Mouse (Mus musculus): ENCODE results near the gene Zfp626. TPM values are rescaled to one million over a fixed set of nuclear protein-coding genes. Genes with fewer than 3 reads are reported as not detected.
A peak's percentile ranks its signal among the peaks of the same experiment; 100 is the strongest.
"Not testable (repeated sequence)": the region's sequence is repeated elsewhere in the genome, so short reads cannot be mapped to it uniquely, and the experiment has no call there.

The Zfp626 gene
- polyA plus RNA-seq, 1 experiment from 2014 or later = 2.0 TPM

DNA sequence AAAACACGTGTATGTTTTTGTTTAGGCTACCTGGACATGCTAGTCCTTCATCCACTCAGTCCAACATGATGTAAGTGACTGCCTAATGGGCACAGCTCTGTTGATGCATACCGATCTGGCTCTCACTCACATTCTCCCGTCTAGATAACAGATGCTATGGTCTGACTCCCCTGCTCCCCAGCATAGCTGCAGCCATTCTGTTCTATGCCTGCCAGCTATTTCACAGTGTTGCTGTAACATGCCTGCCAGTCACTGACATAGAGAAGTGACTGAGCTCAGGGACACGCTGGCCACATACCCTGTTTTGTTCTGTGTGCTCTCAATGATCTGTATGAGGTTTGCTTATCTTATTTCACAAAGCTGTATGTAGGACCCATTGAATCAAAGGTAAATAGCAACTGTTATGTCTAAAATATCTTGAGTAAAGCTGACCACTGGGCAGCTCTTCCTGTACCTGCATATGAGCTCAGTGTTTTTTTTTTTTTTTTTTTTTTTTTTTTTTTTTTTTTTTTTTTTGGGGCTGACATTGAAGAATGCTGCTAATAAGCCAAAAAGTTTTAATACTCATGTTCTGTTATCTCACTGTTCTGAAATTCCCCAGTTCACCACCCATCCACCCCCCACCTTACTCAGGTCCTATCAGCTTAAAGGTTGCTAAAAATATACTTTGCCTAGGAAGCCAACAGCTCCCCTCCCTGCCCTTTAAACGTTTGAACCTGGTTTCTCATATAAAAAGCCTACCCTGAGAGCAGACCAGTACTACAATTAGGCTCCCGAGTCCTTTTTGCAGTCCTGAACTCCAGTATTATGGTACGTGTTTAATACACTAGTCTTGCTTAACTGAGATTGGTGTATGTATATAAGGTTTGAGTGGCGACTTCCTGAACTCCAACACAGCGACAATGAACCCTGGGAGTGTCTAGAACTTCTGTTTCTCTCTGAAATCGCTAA is 52.6 kb downstream of the Zfp626 start:
- Histone ChIP-seq H3K4me2 (replicated peaks; ENCODE audit: low read depth, low read length) (peak overlapping the region; percentile 71), H3K27me3 (replicated peaks; ENCODE audit: insufficient read depth, low read length) (no peaks in the 10 kb centered on the region), H3K4me3 (ENCODE audit: low read depth, low read length) (peak overlapping the region; percentile 59), H3K27ac (ENCODE audit: low read length) (peak overlapping the region; percentile 90), H3K9me3 (ENCODE audit: low read length) (no peaks in the 10 kb centered on the region), H3K4me1 (ENCODE audit: insufficient read depth, low read depth, low read length) (peaks cover 4% of the 10 kb centered on the region), H3K9ac (replicated peaks; ENCODE audit: low read depth) (peak overlapping the region; percentile 65), H3K36me3 (ENCODE audit: insufficient read depth, low read length) (peaks cover 3% of the 10 kb centered on the region; the same call in 1 of the 2 replicates)
- DNase-seq (ENCODE audit: low spot score) (peak; percentile 51), ATAC-seq (peak; percentile 18)
- WGBS = 16% methylated on average over 10 of the region's 10 CpGs
- TF ChIP-seq CTCF (IDR thresholded peaks at IDR 0.05) = no peak
- TF ChIP-seq EP300 (IDR thresholded peaks at IDR 0.05) = no peak

DNA sequence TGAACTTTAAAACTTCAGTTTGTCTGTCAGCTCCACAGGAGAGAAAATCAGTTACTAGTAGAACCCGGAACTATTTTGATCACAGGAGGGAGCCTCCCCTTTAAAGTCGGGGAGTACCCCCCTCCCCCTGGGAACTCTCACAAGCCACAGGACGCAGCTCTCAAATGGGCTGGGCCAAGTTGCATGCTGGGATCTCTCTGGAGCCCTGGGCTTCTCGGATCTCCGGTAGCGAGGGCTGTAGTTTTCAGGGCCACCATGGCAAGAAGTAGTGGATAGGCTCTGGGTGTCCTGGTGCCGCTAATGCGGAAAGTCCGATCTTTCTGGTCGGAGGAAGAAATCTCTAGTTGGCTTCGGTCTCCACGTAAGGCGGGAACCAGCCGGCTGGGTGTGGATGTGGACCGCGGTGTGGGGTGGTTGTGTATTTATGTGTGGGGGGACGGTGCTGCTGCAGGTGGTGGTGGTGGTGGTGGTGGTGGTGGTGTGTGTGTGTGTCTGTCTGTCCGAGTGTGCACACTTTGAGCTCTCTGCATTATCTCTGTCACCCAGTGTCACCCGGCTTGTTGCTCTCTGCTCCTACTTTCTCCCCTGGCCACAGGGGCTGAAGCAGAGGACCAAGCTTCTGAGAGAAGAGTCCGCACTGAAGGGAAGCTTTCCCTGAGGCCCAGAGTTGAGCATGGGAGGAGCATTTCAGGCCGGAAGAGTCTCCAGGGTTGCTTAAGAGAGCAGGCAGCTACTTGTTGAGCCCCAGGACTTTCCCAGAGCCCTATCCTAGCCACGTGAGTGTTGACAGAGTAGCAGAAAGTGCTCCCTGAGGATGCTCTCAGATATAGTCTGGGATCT is 53.6 kb downstream of the Zfp626 start:
- DNase-seq (ENCODE audit: low spot score) (peak; percentile 93), ATAC-seq (peak; percentile 96)
- H3K27me3 ChIP-seq (replicated peaks; ENCODE audit: insufficient read depth, low read length) = no peaks in the 10 kb centered on the region
- H3K27ac ChIP-seq (ENCODE audit: low read length) = peak overlapping the region; percentile 90
- H3K4me1 ChIP-seq (ENCODE audit: insufficient read depth, low read depth, low read length) = peaks cover 4% of the 10 kb centered on the region
- H3K36me3 ChIP-seq (ENCODE audit: insufficient read depth, low read length) = peaks cover 3% of the 10 kb centered on the region; the same call in 1 of the 2 replicates
- no peaks in the 10 kb centered on the region for H3K9me3 ChIP-seq (ENCODE audit: low read length)
- TF ChIP-seq CTCF (IDR thresholded peaks at IDR 0.05) (no peak), EP300 (IDR thresholded peaks at IDR 0.05) (no peak)
- H3K9ac ChIP-seq (replicated peaks; ENCODE audit: low read depth) = peak overlapping the region; percentile 65
- H3K4me3 ChIP-seq (ENCODE audit: low read depth, low read length) = peak overlapping the region; percentile 59
- H3K4me2 ChIP-seq (replicated peaks; ENCODE audit: low read depth, low read length) = peak overlapping the region; percentile 71
- WGBS = 0% methylated on average over 21 of the region's 22 CpGs

DNA sequence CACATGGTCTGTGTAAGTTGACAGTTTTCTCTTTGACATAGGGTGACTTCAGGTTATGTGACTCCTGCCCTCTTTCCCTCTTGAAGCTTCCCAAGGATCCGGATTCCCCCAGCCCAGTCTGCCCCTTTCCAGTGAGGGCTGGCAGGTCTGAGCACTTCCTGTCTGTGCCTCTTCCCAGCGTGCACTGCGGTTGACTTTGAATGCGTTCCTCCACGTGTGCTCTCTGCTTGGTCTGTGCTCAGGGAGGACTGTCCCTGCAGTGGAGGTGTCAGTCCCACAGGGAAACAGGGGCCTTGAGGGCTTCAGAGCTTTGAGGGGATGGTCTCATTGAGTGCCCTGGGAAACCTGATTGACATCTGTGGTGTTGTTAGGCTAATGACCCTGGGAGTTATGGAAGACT is 55.6 kb downstream of the Zfp626 start:
- 58% methylated on average over 5 of the region's 5 CpGs for WGBS
- DNase-seq (ENCODE audit: low spot score); H3K4me2 ChIP-seq (replicated peaks; ENCODE audit: low read depth, low read length); H3K4me1 ChIP-seq (ENCODE audit: insufficient read depth, low read depth, low read length); H3K27me3 ChIP-seq (replicated peaks; ENCODE audit: insufficient read depth, low read length); H3K4me3 ChIP-seq (ENCODE audit: low read depth, low read length); H3K27ac ChIP-seq (ENCODE audit: low read length); H3K9me3 ChIP-seq (ENCODE audit: low read length); ATAC-seq; H3K9ac ChIP-seq (replicated peaks; ENCODE audit: low read depth): not testable (repeated sequence)
- H3K36me3 ChIP-seq (ENCODE audit: insufficient read depth, low read length) = peaks cover 15% of the 10 kb centered on the region

Other genes with a start within 250 kb of the Zfp626 start
- 64.1 and 72.9 TPM in 2 replicates for gene Akt2, start 215.6 kb upstream of the Zfp626 start, polyA plus RNA-seq (2015; fragmentation: Nextera tagmentation; extraction: Ambion mirVana)
- gene Ttc9b, start 153.3 kb upstream of the Zfp626 start, polyA plus RNA-seq (2015; fragmentation: Nextera tagmentation; extraction: Ambion mirVana) = 0.12 TPM in 1 of 2 replicates, not detected in the other
- 4.9 TPM in 2 replicates for gene Map3k10, start 132.6 kb upstream of the Zfp626 start, polyA plus RNA-seq (2015; fragmentation: Nextera tagmentation; extraction: Ambion mirVana)
- gene Zfp607b, start 117.9 kb upstream of the Zfp626 start, polyA plus RNA-seq (2015; fragmentation: Nextera tagmentation; extraction: Ambion mirVana) = 2.2 and 2.8 TPM in 2 replicates
- 12.6 and 13.6 TPM in 2 replicates for gene Zfp60, start 75.8 kb upstream of the Zfp626 start, polyA plus RNA-seq (2015; fragmentation: Nextera tagmentation; extraction: Ambion mirVana)
- gene Zfp59, start 31.4 kb downstream of the Zfp626 start, polyA plus RNA-seq (2015; fragmentation: Nextera tagmentation; extraction: Ambion mirVana) = 3.8 and 4.5 TPM in 2 replicates
- gene Zfp607a, start 50.3 kb downstream of the Zfp626 start, polyA plus RNA-seq (2015; fragmentation: Nextera tagmentation; extraction: Ambion mirVana) = 2.4 and 2.5 TPM in 2 replicates
- gene Zfp974, start 122.3 kb downstream of the Zfp626 start, polyA plus RNA-seq (2015; fragmentation: Nextera tagmentation; extraction: Ambion mirVana) = 5.2 and 5.5 TPM in 2 replicates
- gene Zfp780b, start 172.0 kb downstream of the Zfp626 start, polyA plus RNA-seq (2015; fragmentation: Nextera tagmentation; extraction: Ambion mirVana) = 8.5 and 10.2 TPM in 2 replicates
- 1.0 TPM in 2 replicates for gene Zfp850, start 206.9 kb downstream of the Zfp626 start, polyA plus RNA-seq (2015; fragmentation: Nextera tagmentation; extraction: Ambion mirVana)
- gene Psmc4, start 242.9 kb downstream of the Zfp626 start, polyA plus RNA-seq (2015; fragmentation: Nextera tagmentation; extraction: Ambion mirVana) = 153 and 170 TPM in 2 replicates

All from lung, postnatal 0 days (tissue).